Mouse (Mus musculus) ES-E14 (cell line): ENCODE data around the gene Med13l.

Source experiments
- HCFC1 ChIP-seq: IDR thresholded peaks from 2 replicates; pipeline ENCODE4 v1.6.1; 2012; ENCODE audit warnings: low read length, inconsistent platforms, borderline replicate concordance; ENCODE audit not compliant: insufficient read depth
- MAFK ChIP-seq: IDR thresholded peaks from 2 replicates; pipeline ENCODE4 v1.6.1; 2014; ENCODE audit warnings: mild to moderate bottlenecking, low read depth, low read length, inconsistent platforms; ENCODE audit not compliant: insufficient read depth
- ZC3H11A ChIP-seq: IDR thresholded peaks from 2 replicates; pipeline ENCODE4 v1.6.1; 2012; ENCODE audit warnings: low read depth, mild to moderate bottlenecking, inconsistent platforms, low read length, borderline replicate concordance

DNA sequence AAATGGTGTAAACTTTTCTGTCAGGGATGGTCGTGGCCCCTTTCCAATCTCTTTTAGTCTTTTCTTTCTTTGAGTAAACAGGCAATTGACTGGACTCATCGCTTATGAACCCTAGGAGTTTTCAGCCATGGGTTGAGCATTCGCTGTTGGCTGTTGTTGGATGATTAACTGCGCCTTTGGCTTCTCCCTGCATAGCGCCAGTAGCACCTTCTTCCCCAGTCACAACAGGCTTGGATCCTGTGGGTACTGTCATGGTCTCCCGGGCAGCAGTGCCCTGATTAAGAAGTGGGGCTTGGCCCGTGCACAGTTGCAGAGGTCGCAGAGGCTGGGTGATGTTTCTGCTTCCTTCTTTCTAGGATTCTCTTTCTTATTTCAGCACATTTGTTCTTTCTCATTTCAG, 124.7 kb downstream of the Med13l start:
- TF ChIP-seq ZC3H11A, result no peak
- TF ChIP-seq HCFC1, result no peak
- TF ChIP-seq MAFK, result no peak
